Mouse (Mus musculus): ENCODE data around the gene Tmem262. TPM values are rescaled to one million over a fixed set of nuclear protein-coding genes. Genes with fewer than 3 reads are reported as not detected.

Gene Tmem262
- polyA plus RNA-seq, 1 experiment from 2014 or later = not detected

Small RNA genes within 50 kb of the gene (microRNA-seq; reads per million reads assigned to microRNA genes)
- 4.2 reads per million, percentile 9 among the genes with 10 or more reads in this experiment for gene Mir6988 (ENCODE audit: borderline number of aligned reads)

Other genes with a start within 250 kb of the Tmem262 start
- gene Frmd8, start 204.8 kb upstream of the Tmem262 start, polyA plus RNA-seq (2014; fragmentation: Nextera tagmentation; extraction: Ambion mirVana) = 26.8 and 27.9 TPM in 2 replicates
- 7.5 and 8.2 TPM in 2 replicates for gene Slc25a45, start 202.2 kb upstream of the Tmem262 start, polyA plus RNA-seq (2014; fragmentation: Nextera tagmentation; extraction: Ambion mirVana)
- gene Tigd3, start 185.9 kb upstream of the Tmem262 start, polyA plus RNA-seq (2014; fragmentation: Nextera tagmentation; extraction: Ambion mirVana) = 3.9 and 4.2 TPM in 2 replicates
- gene Dpf2, start 167.0 kb upstream of the Tmem262 start, polyA plus RNA-seq (2014; fragmentation: Nextera tagmentation; extraction: Ambion mirVana) = 119 and 127 TPM in 2 replicates
- 5.1 TPM in 2 replicates for gene Cdc42ep2, start 155.2 kb upstream of the Tmem262 start, polyA plus RNA-seq (2014; fragmentation: Nextera tagmentation; extraction: Ambion mirVana)
- 129 and 131 TPM in 2 replicates for gene Pola2, start 115.8 kb upstream of the Tmem262 start, polyA plus RNA-seq (2014; fragmentation: Nextera tagmentation; extraction: Ambion mirVana)
- gene Slc22a20, start 93.9 kb upstream of the Tmem262 start, polyA plus RNA-seq (2014; fragmentation: Nextera tagmentation; extraction: Ambion mirVana) = not detected in 2 replicates
- 25.2 and 25.8 TPM in 2 replicates for gene Capn1, start 64.1 kb upstream of the Tmem262 start, polyA plus RNA-seq (2014; fragmentation: Nextera tagmentation; extraction: Ambion mirVana)
- 30.7 and 33.7 TPM in 2 replicates for gene Syvn1, start 33.5 kb upstream of the Tmem262 start, polyA plus RNA-seq (2014; fragmentation: Nextera tagmentation; extraction: Ambion mirVana)
- gene Mrpl49, start 22.2 kb upstream of the Tmem262 start, polyA plus RNA-seq (2014; fragmentation: Nextera tagmentation; extraction: Ambion mirVana) = 84.5 and 93.9 TPM in 2 replicates
- gene Fau, start 22.2 kb upstream of the Tmem262 start, polyA plus RNA-seq (2014; fragmentation: Nextera tagmentation; extraction: Ambion mirVana) = 1,022 and 1,135 TPM in 2 replicates
- 38.7 and 42.3 TPM in 2 replicates for gene Znhit2, start 18.8 kb upstream of the Tmem262 start, polyA plus RNA-seq (2014; fragmentation: Nextera tagmentation; extraction: Ambion mirVana)
- gene Tm7sf2, start 11.7 kb upstream of the Tmem262 start, polyA plus RNA-seq (2014; fragmentation: Nextera tagmentation; extraction: Ambion mirVana) = 28.6 and 30.8 TPM in 2 replicates
- gene Vps51, start 2.8 kb upstream of the Tmem262 start, polyA plus RNA-seq (2014; fragmentation: Nextera tagmentation; extraction: Ambion mirVana) = 54.8 and 57.1 TPM in 2 replicates
- 0.75 and 2.2 TPM in 2 replicates for gene Gm28374, start 2.2 kb downstream of the Tmem262 start, polyA plus RNA-seq (2014; fragmentation: Nextera tagmentation; extraction: Ambion mirVana)
- 50.4 and 52.3 TPM in 2 replicates for gene Zfpl1, start 4.9 kb downstream of the Tmem262 start, polyA plus RNA-seq (2014; fragmentation: Nextera tagmentation; extraction: Ambion mirVana)
- 50.8 and 55.3 TPM in 2 replicates for gene Cdca5, start 5.0 kb downstream of the Tmem262 start, polyA plus RNA-seq (2014; fragmentation: Nextera tagmentation; extraction: Ambion mirVana)
- 0.43 and 0.51 TPM in 2 replicates for gene AC131692.1, start 14.4 kb downstream of the Tmem262 start, polyA plus RNA-seq (2014; fragmentation: Nextera tagmentation; extraction: Ambion mirVana)
- gene Naaladl1, start 25.7 kb downstream of the Tmem262 start, polyA plus RNA-seq (2014; fragmentation: Nextera tagmentation; extraction: Ambion mirVana) = 2.0 and 2.4 TPM in 2 replicates
- gene Sac3d1, start 38.6 kb downstream of the Tmem262 start, polyA plus RNA-seq (2014; fragmentation: Nextera tagmentation; extraction: Ambion mirVana) = 56.1 and 60.8 TPM in 2 replicates
- gene Snx15, start 48.3 kb downstream of the Tmem262 start, polyA plus RNA-seq (2014; fragmentation: Nextera tagmentation; extraction: Ambion mirVana) = 34.6 and 35.1 TPM in 2 replicates
- gene Batf2, start 61.0 kb downstream of the Tmem262 start, polyA plus RNA-seq (2014; fragmentation: Nextera tagmentation; extraction: Ambion mirVana) = 0.15 TPM in 1 of 2 replicates, not detected in the other
- 70.6 and 73.4 TPM in 2 replicates for gene Arl2, start 61.5 kb downstream of the Tmem262 start, polyA plus RNA-seq (2014; fragmentation: Nextera tagmentation; extraction: Ambion mirVana)
- not detected in 2 replicates for gene Majin, start 104.4 kb downstream of the Tmem262 start, polyA plus RNA-seq (2014; fragmentation: Nextera tagmentation; extraction: Ambion mirVana)
- 0.70 TPM in 1 of 2 replicates, not detected in the other for gene Gpha2, start 146.3 kb downstream of the Tmem262 start, polyA plus RNA-seq (2014; fragmentation: Nextera tagmentation; extraction: Ambion mirVana)
- gene Ppp2r5b, start 155.8 kb downstream of the Tmem262 start, polyA plus RNA-seq (2014; fragmentation: Nextera tagmentation; extraction: Ambion mirVana) = 10.5 and 12.0 TPM in 2 replicates
- gene Atg2a, start 161.6 kb downstream of the Tmem262 start, polyA plus RNA-seq (2014; fragmentation: Nextera tagmentation; extraction: Ambion mirVana) = 10.4 and 13.5 TPM in 2 replicates
- gene Ehd1, start 196.7 kb downstream of the Tmem262 start, polyA plus RNA-seq (2014; fragmentation: Nextera tagmentation; extraction: Ambion mirVana) = 96.5 and 105 TPM in 2 replicates
- 0.26 and 1.2 TPM in 2 replicates for gene Cdc42bpg, start 226.4 kb downstream of the Tmem262 start, polyA plus RNA-seq (2014; fragmentation: Nextera tagmentation; extraction: Ambion mirVana)